Mouse (Mus musculus) olfactory bulb, adult 2 months (tissue): ENCODE results near the gene Gm4969. TPM values are rescaled to one million over a fixed set of nuclear protein-coding genes. Genes with fewer than 3 reads are reported as not detected.
A peak's percentile ranks its signal among the peaks of the same experiment; 100 is the strongest.

Source experiments
- H3K27ac ChIP-seq: fragments of 200-500 bp; 2 replicates; pipeline ENCODE4 v1.5.1; 2012; ENCODE audit warnings: low read depth, low read length; ENCODE audit not compliant: insufficient read depth
- H3K4me1 ChIP-seq: fragments of 200-500 bp; 2 replicates; pipeline ENCODE4 v1.6.1; 2012; ENCODE audit warnings: low read length; ENCODE audit not compliant: control insufficient read depth, insufficient read depth
- H3K4me3 ChIP-seq: fragments of 200-500 bp; 2 replicates; pipeline ENCODE4 v1.5.1; 2012; ENCODE audit warnings: mild to moderate bottlenecking, low read depth, low read length, moderate library complexity; ENCODE audit not compliant: insufficient read depth
- CTCF ChIP-seq: fragments of 200-500 bp; IDR thresholded peaks from 2 replicates; pipeline ENCODE4 v1.5.1; 2012; ENCODE audit warnings: low read depth, mild to moderate bottlenecking, low read length, moderate library complexity; ENCODE audit not compliant: insufficient read depth
- POLR2A ChIP-seq: fragments of 200-500 bp; IDR thresholded peaks from 2 replicates; pipeline ENCODE4 v1.6.1; 2012; ENCODE audit warnings: mild to moderate bottlenecking, low read depth, low read length, moderate library complexity; ENCODE audit not compliant: insufficient read depth
- WGBS: fragments of 180-500 bp; shearing (Covaris S2); methylation state at CpG from one replicate; pipeline ENCODE4 v1.1.7; 2018; 5-methylcytosine and 5-hydroxymethylcytosine counted together
- polyA plus RNA-seq: library from polyadenylated mRNA; stranded (reverse); fragments of >200 nt; gene quantifications from 2 replicates; pipeline ENCODE4 v1.2.4, GENCODE M21; 2012; ENCODE audit warnings: low replicate concordance; ENCODE audit not compliant: missing spikeins, insufficient read depth, insufficient read length

Gene Gm4969
- polyA plus RNA-seq, 1 experiment = not detected

GRCm38 (mm10) chr7:19124713-19125112 is 6.5 kb upstream of the Gm4969 start:
- WGBS = 84% methylated on average over 6 of the region's 6 CpGs
- TF ChIP-seq CTCF = no peak
- no peak for TF ChIP-seq POLR2A
- H3K27ac ChIP-seq = no peak overlapping the region
- H3K4me3 ChIP-seq = no peak overlapping the region
- H3K4me1 ChIP-seq = peaks cover 2% of the 10 kb centered on the region; the same call in 1 of the 2 replicates

GRCm38 (mm10) chr7:19121686-19122085 is 3.5 kb upstream of the Gm4969 start:
- H3K4me1 ChIP-seq = peaks cover 12% of the 10 kb centered on the region
- WGBS = 76% methylated on average over 4 of the region's 4 CpGs
- no peak overlapping the region for H3K27ac ChIP-seq
- no peak overlapping the region for H3K4me3 ChIP-seq
- no peak for TF ChIP-seq CTCF
- TF ChIP-seq POLR2A = no peak

DNA sequence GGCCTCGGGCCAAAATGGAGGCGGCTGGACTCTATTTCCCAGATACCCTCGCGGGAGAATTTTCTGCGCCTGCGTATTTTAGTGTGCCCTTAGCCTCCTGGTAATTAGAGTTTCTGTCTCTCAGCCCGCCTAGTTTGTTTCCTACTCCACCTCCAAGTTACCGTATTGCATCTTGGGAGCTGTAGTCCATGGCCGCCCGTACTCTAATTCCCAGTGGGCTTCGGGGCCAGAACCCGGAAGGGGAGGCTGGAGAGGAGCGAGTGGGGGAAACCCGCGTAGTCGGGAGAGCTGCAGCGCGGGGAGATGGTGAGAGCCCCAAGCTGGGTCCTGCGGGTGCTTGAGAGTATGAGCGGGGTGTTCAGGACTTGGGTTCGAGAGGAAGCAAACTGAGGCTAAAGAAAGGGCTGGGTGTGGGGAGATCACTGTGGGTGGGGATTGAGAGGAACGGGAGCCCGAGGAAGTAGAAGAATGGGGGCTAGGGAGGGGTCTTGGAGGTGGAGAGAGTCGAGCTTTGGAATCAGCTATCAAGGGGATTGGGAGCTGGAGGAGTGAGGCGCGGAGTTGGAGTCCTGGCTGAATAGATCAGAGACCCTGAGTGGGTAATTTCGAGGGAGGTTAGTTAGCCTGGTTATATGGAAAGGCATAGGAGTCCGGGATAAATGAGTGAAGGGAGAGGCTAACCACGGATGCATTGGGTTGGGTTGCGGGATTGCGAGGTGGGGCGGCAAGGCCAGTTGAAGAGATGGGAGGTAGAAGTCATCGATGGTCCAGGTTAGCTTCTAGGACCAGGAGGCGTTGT is 1.7 kb upstream of the Gm4969 start, which contains the start of gene Fbxo46:
Gene Fbxo46, plus strand, starts transcription at position 229 of the 799 bp plus-strand sequence.
- H3K4me3 ChIP-seq = peak within 1 kb of the TSS; percentile 95
- H3K27ac ChIP-seq = 0 out of 2 replicates have a peak within 1 kb of the TSS, but pooled peaks have one; percentile 45
- 2% methylated on average over 34 of the region's 34 CpGs for WGBS
- TF ChIP-seq CTCF = no peak
- peak; percentile 93 for TF ChIP-seq POLR2A
- H3K4me1 ChIP-seq = peaks cover 12% of the 10 kb centered on the region

DNA sequence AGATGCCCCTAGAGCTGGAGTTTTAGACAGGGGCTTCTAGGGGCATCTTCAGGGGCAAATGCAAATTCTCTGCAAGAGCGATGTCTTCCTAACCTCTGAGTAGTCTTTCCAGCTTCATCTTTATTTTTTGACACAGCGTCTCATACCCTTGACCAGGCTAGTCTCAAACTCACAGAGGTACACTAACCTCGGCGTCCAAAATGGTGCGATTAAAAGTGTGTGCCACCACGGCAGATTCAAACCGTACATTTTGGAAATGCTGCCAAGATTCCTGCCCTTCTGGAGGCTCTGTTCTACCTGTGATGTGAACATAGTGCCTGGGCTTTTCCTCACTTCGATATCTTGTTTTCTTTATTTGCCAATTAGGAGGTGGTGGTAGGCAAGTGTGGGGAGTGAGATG is 915 bp upstream of the Gm4969 start:
- H3K4me3 ChIP-seq = no peak overlapping the region
- no peak overlapping the region for H3K27ac ChIP-seq
- 92% methylated on average over 8 of the region's 8 CpGs for WGBS

GRCm38 (mm10) chr7:19109565-19109964 is 8.6 kb downstream of the Gm4969 start:
- peaks cover 6% of the 10 kb centered on the region; the same call in 1 of the 2 replicates for H3K4me1 ChIP-seq
- TF ChIP-seq POLR2A (no peak), CTCF (no peak)
- 96% methylated on average over 1 of the region's 1 CpGs for WGBS
- H3K4me3 ChIP-seq = no peak overlapping the region
- no peak overlapping the region for H3K27ac ChIP-seq

More for the DNA sequence above, 915 bp upstream of the Gm4969 start:
- TF ChIP-seq CTCF = no peak
- no peak for TF ChIP-seq POLR2A
- H3K4me1 ChIP-seq = peaks cover 12% of the 10 kb centered on the region

DNA sequence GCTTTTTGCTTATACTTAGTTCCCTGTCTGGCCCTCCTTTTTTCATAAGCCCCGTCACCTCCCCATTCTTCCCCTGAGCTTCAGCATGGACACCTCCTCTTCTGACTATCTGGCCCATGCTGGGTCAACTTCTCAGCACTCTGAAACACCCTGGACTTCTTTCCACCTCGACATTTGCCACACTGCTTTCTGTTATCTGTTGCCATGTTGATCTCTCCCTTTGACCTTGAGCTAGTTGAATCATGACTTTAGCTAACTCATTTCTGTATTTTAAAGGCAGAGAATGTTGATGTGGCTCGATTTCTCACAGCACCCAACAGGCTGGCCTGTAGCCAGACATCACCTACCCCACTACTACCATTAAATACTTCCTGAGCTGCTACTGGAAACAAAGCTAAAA is 10.7 kb downstream of the Gm4969 start:
- no peak overlapping the region for H3K4me3 ChIP-seq
- peaks cover 6% of the 10 kb centered on the region; the same call in 1 of the 2 replicates for H3K4me1 ChIP-seq
- 64% methylated on average over 3 of the region's 3 CpGs for WGBS
- H3K27ac ChIP-seq = no peak overlapping the region
- TF ChIP-seq CTCF = no peak
- TF ChIP-seq POLR2A = no peak

GRCm38 (mm10) chr7:19104486-19104885 is 13.7 kb downstream of the Gm4969 start:
- 80% methylated on average over 2 of the region's 2 CpGs for WGBS
- H3K27ac ChIP-seq = no peak overlapping the region
- H3K4me3 ChIP-seq = no peak overlapping the region
- H3K4me1 ChIP-seq = peaks cover 6% of the 10 kb centered on the region; the same call in 1 of the 2 replicates
- TF ChIP-seq POLR2A (no peak), CTCF (no peak)

GRCm38 (mm10) chr7:19103741-19104140 is 14.4 kb downstream of the Gm4969 start:
- no peak overlapping the region for H3K27ac ChIP-seq
- TF ChIP-seq CTCF = no peak
- no peak for TF ChIP-seq POLR2A
- H3K4me3 ChIP-seq = no peak overlapping the region
- H3K4me1 ChIP-seq = peaks cover 6% of the 10 kb centered on the region; the same call in 1 of the 2 replicates

DNA sequence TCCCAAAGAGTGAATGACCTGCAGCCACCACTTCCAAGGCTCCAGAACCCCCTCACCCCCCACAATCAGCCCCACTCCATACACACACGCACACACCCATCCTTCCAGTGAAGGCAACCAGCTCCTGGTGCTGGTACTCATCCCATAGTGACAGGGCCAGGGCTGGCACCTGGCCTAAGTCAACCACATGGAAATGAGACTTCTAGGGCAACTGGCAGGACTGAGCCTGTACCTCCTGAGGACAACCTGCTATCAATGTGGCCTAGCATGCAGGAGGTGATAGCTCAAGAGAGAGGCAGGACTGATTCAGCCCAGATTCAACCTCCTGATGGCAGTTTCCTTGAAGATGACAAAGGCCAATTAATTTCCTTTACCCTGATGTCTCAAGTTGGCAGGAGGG is 17.9 kb downstream of the Gm4969 start:
- H3K4me3 ChIP-seq = no peak overlapping the region
- TF ChIP-seq CTCF (no peak), POLR2A (no peak)
- 92% methylated on average over 1 of the region's 1 CpGs for WGBS
- peaks cover 11% of the 10 kb centered on the region for H3K4me1 ChIP-seq
- no peak overlapping the region for H3K27ac ChIP-seq
